Mouse (Mus musculus): ENCODE results near the gene Klhl18.
A peak's percentile ranks its signal among the peaks of the same experiment; 100 is the strongest.
"Not testable (repeated sequence)": the region's sequence is repeated elsewhere in the genome, so short reads cannot be mapped to it uniquely, and the experiment has no call there.

Gene Klhl18

GRCm38 (mm10) chr9:110419511-110420112 lies 56.9 kb downstream of the Klhl18 start, which contains the start of gene Ngp:
TSS of gene Ngp (plus strand) at chr9:110419747.
- DNase-seq (ENCODE audit: low spot score): no peak

- DNase-seq (ENCODE audit: low spot score): no peak
Observed at GRCm38 (mm10) chr9:110413785-110414184, 62.7 kb downstream of the Klhl18 start.

- no peak for DNase-seq (ENCODE audit: low spot score)
Observed at GRCm38 (mm10) chr9:110412926-110413325, 63.6 kb downstream of the Klhl18 start.

GRCm38 (mm10) chr9:110410908-110411887 lies 65.3 kb downstream of the Klhl18 start:
- DNase-seq (ENCODE audit: low spot score): peak; percentile 76

- peak; percentile 89 for DNase-seq (ENCODE audit: low spot score)
Observed at GRCm38 (mm10) chr9:110408099-110408773, 68.3 kb downstream of the Klhl18 start, which contains the start of gene Ptpn23. TSS of gene Ptpn23 (minus strand) at chr9:110408213.

- peak; percentile 29 for DNase-seq (ENCODE audit: low spot score)
Observed at GRCm38 (mm10) chr9:110407311-110408098, 69.0 kb downstream of the Klhl18 start.

GRCm38 (mm10) chr9:110403240-110403639 lies 73.3 kb downstream of the Klhl18 start:
- not testable (repeated sequence) for DNase-seq (ENCODE audit: low spot score)

- DNase-seq (ENCODE audit: low spot score): no peak
Observed at GRCm38 (mm10) chr9:110402731-110403130, 73.8 kb downstream of the Klhl18 start.

GRCm38 (mm10) chr9:110400650-110401049 lies 75.8 kb downstream of the Klhl18 start:
- DNase-seq (ENCODE audit: low spot score): no peak

GRCm38 (mm10) chr9:110393295-110393694 lies 83.2 kb downstream of the Klhl18 start:
- DNase-seq (ENCODE audit: low spot score): no peak

- no peak for DNase-seq (ENCODE audit: low spot score)
Observed at GRCm38 (mm10) chr9:110390843-110391242, 85.7 kb downstream of the Klhl18 start.

GRCm38 (mm10) chr9:110388011-110388410 lies 88.5 kb downstream of the Klhl18 start:
- DNase-seq (ENCODE audit: low spot score): no peak

- DNase-seq (ENCODE audit: low spot score): no peak
Observed at GRCm38 (mm10) chr9:110384369-110384929, 92.0 kb downstream of the Klhl18 start.

GRCm38 (mm10) chr9:110381292-110381691 lies 95.2 kb downstream of the Klhl18 start:
- DNase-seq (ENCODE audit: low spot score): no peak

- no peak for DNase-seq (ENCODE audit: low spot score)
Observed at GRCm38 (mm10) chr9:110380662-110381061, 95.8 kb downstream of the Klhl18 start.

GRCm38 (mm10) chr9:110379361-110379760 lies 97.1 kb downstream of the Klhl18 start:
- no peak for DNase-seq (ENCODE audit: low spot score)

- DNase-seq (ENCODE audit: low spot score): not testable (repeated sequence)
Observed at GRCm38 (mm10) chr9:110377655-110378054, 98.8 kb downstream of the Klhl18 start.
